Mouse (Mus musculus) ES-Bruce4 (cell line): ENCODE measurements around the gene Ninj1. TPM values are rescaled to one million over a fixed set of nuclear protein-coding genes. Genes with fewer than 3 reads are reported as not detected.

Experiments used
- H3K27ac ChIP-seq: 2 replicates; pipeline ENCODE4 v1.5.1; 2012; ENCODE audit warnings: low read length, inconsistent platforms; ENCODE audit not compliant: insufficient read depth
- H3K27me3 ChIP-seq: 2 replicates; pipeline ENCODE4 v1.6.1; 2012; ENCODE audit warnings: mild to moderate bottlenecking, low read length, inconsistent platforms; ENCODE audit not compliant: control insufficient read depth, poor library complexity, insufficient read depth, severe bottlenecking
- H3K36me3 ChIP-seq: 2 replicates; pipeline ENCODE4 v1.6.1; 2012; ENCODE audit warnings: inconsistent platforms, mild to moderate bottlenecking, low read length, moderate library complexity; ENCODE audit not compliant: control insufficient read depth, poor library complexity, insufficient read depth, severe bottlenecking
- H3K4me1 ChIP-seq: one replicate; pipeline ENCODE4 v1.8.1; 2011; ENCODE audit warnings: low read length; ENCODE audit not compliant: control insufficient read depth, insufficient read depth
- H3K4me3 ChIP-seq: 2 replicates; pipeline ENCODE4 v1.5.1; 2011; ENCODE audit warnings: low read depth, mild to moderate bottlenecking, low read length
- H3K9ac ChIP-seq: 2 replicates; pipeline ENCODE4 v1.6.1; 2012; ENCODE audit warnings: low read depth, mild to moderate bottlenecking, inconsistent platforms; ENCODE audit not compliant: poor library complexity, severe bottlenecking
- H3K9me3 ChIP-seq: replicated peaks from 2 replicates; pipeline ENCODE4 v1.6.1; 2012; ENCODE audit warnings: mild to moderate bottlenecking, low read length, inconsistent platforms; ENCODE audit not compliant: control insufficient read depth, poor library complexity, insufficient read depth, severe bottlenecking
- CTCF ChIP-seq: IDR thresholded peaks from one replicate; pipeline ENCODE4 v1.8.1; 2011; ENCODE audit warnings: low read depth, low read length
- EP300 ChIP-seq: IDR thresholded peaks from 2 replicates; pipeline ENCODE4 v1.6.1; 2011; ENCODE audit warnings: low read depth, low read length; ENCODE audit not compliant: insufficient read depth
- POLR2A ChIP-seq: IDR thresholded peaks from one replicate; pipeline ENCODE4 v1.8.1; 2011; ENCODE audit warnings: low read length; ENCODE audit not compliant: insufficient read depth
- polyA plus RNA-seq: library from polyadenylated mRNA; stranded (reverse); fragments of >200 nt; gene quantifications from 2 replicates; pipeline ENCODE4 v1.2.4, GENCODE M21; 2011; ENCODE audit warnings: low read depth; ENCODE audit not compliant: missing spikeins, insufficient read depth, insufficient read length

The Ninj1 gene
- polyA plus RNA-seq, 1 experiment, result 30.0 TPM

DNA sequence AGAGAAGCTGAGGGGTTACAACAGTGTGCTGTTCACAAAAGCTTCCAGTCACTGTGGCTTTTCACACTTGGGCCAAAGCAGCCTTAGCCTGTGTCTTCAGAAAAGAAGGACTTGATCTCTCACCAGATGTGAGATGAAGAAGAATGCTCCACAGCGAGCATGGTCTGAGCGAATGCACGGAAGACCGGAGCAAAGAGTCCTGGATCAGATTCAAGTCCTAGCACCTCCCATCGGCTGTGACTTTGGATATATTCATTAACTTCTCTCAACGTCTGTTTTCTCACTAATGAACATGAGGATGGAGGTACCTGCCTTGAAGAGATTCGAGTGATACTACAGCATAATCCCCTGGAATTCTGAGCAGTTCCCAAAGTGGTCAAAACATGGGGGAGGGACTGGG is 32.7 kb upstream of the Ninj1 start:
- H3K36me3 ChIP-seq, result no peaks in the 10 kb centered on the region
- no peak overlapping the region for H3K9ac ChIP-seq
- H3K27ac ChIP-seq, result no peak overlapping the region
- peaks cover 5% of the 10 kb centered on the region for H3K4me1 ChIP-seq
- no peaks in the 10 kb centered on the region for H3K27me3 ChIP-seq
- no peaks in the 10 kb centered on the region; the same call in 1 of the 2 replicates for H3K9me3 ChIP-seq
- H3K4me3 ChIP-seq, result no peak overlapping the region
- TF ChIP-seq POLR2A (no peak), CTCF (no peak), EP300 (no peak)

DNA sequence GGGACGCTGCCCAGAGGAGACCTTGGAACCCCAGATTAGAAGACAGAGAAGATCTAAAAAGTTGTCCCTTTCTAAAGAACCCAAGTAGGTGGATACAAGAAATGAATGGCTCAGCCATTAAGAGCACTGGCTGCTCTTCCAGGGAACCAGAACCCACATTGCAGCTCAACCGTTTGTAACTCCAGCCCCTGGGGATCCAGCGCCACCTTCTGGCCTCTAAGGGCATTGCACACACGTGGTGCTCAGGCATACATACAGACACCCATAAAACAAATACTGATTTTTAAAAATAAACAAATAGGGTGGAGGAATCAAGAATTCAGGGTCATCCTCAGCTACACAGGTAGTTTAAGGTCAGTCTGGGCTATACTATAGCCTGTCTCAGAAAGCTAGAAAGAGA is 30.6 kb upstream of the Ninj1 start:
- no peaks in the 10 kb centered on the region; the same call in 1 of the 2 replicates for H3K9me3 ChIP-seq
- no peaks in the 10 kb centered on the region for H3K36me3 ChIP-seq
- H3K27ac ChIP-seq, result no peak overlapping the region
- TF ChIP-seq CTCF (peak; percentile 43), POLR2A (no peak)
- no peak overlapping the region for H3K4me3 ChIP-seq
- H3K4me1 ChIP-seq, result peaks cover 5% of the 10 kb centered on the region
- H3K27me3 ChIP-seq, result no peaks in the 10 kb centered on the region
- H3K9ac ChIP-seq, result no peak overlapping the region

DNA sequence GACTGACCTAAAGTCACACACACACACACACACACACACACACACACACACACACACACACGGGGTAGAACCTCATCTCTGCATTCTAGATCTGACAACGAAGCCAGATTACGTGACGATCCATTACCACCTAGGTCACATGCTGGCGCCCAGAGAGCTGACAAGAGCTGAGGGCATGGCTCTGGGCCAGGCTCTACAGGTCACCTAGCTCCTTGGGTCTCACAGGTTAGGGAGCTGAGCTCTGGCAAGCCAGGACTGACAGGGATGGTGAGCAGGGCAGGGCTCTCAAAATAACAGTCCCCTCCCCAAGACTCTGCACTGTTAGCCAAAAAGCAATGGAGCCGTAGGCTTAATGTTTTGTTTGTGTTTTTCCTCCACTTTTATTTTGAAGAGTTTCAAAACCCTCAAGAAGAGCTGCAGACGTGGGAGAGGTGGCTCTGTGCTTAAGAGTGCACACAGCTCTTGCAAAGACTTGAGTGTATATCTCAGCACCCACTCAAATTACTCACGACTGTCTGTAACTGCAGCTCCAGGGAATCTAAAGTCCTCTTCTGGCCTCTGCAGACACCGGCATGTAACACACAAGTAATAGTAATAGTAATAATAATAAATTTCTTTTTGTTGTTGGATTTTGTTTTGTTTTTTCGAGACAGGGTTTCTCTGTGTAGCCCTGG is 29.1 kb upstream of the Ninj1 start:
- no peak overlapping the region for H3K27ac ChIP-seq
- H3K9ac ChIP-seq, result no peak overlapping the region
- no peaks in the 10 kb centered on the region; the same call in 1 of the 2 replicates for H3K9me3 ChIP-seq
- H3K4me1 ChIP-seq, result peaks cover 5% of the 10 kb centered on the region
- H3K36me3 ChIP-seq, result no peaks in the 10 kb centered on the region
- TF ChIP-seq POLR2A (no peak), EP300 (no peak), CTCF (no peak)
- H3K4me3 ChIP-seq, result no peak overlapping the region
- H3K27me3 ChIP-seq, result no peaks in the 10 kb centered on the region

DNA sequence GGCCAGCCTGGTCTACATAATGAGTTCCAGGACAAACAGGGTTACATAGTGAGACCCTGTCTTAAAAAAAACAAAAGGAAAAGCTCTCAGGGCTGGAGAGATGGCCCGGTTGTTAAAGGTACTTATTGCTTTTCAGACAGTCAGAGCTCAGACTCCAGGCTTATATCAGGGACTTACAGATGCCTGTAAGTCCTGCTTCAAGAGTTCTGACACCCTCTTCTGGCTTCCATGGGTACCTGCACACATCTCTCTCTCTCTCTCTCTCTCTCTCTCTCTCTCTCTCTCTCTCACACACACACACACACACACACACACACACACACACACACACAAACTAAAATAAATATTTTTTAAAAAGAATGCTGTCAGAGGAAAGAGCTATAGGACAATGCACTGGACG is 26.0 kb upstream of the Ninj1 start:
- no peak for TF ChIP-seq EP300
- TF ChIP-seq CTCF, result no peak
- no peak for TF ChIP-seq POLR2A

DNA sequence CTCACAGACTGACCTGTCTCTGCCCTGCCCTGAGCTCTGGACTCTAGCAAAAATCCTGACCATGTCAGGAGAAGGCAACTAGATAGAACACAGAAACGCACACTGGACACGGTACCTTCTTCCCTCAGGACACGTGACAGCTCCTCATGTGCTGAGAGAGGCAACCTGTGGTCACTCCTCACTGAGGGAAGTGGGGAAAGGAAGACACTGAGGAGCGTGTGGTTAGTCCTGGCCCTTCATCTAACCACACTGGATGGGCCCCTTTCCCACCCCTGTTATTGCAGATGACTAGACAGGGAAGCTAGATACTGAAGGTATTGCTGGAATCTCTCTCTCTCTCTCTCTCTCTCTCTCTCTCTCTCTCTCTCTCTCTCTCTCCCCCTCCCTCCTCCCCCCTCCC is 24.6 kb upstream of the Ninj1 start:
- H3K9ac ChIP-seq, result no peak overlapping the region
- H3K4me3 ChIP-seq, result no peak overlapping the region
- TF ChIP-seq POLR2A, result no peak
- TF ChIP-seq EP300, result no peak
- no peak for TF ChIP-seq CTCF
- H3K27me3 ChIP-seq, result no peaks in the 10 kb centered on the region
- H3K36me3 ChIP-seq, result no peaks in the 10 kb centered on the region
- H3K4me1 ChIP-seq, result peaks cover 3% of the 10 kb centered on the region
- no peak overlapping the region for H3K27ac ChIP-seq
- H3K9me3 ChIP-seq, result no peaks in the 10 kb centered on the region

More for the DNA sequence above, 26.0 kb upstream of the Ninj1 start:
- Histone ChIP-seq H3K9ac (no peak overlapping the region), H3K27me3 (no peaks in the 10 kb centered on the region), H3K4me3 (no peak overlapping the region), H3K36me3 (no peaks in the 10 kb centered on the region), H3K9me3 (no peaks in the 10 kb centered on the region; the same call in 1 of the 2 replicates), H3K27ac (no peak overlapping the region), H3K4me1 (peaks cover 5% of the 10 kb centered on the region)

DNA sequence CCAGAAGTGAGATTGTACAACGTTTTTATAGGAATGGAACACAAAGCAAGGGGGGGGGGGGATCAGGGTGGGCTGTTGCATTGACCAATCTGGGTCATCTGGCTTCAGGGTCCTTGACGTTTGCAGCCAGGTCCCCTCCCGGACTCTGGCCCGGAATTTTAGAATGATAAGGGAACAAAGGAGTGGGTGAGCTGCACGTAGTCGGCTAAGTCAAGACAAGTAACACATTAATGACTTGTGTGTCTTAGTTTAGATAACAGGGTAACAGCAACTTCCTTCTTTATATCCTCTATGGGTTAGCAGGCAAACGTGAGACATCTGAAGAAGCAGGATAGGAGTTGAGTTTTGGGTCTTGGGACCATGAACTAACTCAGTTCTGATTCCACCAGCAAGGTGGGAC is 23.6 kb upstream of the Ninj1 start:
- no peak overlapping the region for H3K9ac ChIP-seq
- no peaks in the 10 kb centered on the region for H3K36me3 ChIP-seq
- TF ChIP-seq CTCF, result no peak
- no peak for TF ChIP-seq POLR2A
- TF ChIP-seq EP300, result no peak
- no peaks in the 10 kb centered on the region for H3K27me3 ChIP-seq
- H3K9me3 ChIP-seq, result no peaks in the 10 kb centered on the region
- H3K27ac ChIP-seq, result no peak overlapping the region
- H3K4me3 ChIP-seq, result no peak overlapping the region
- H3K4me1 ChIP-seq, result no peaks in the 10 kb centered on the region
